Mouse (Mus musculus) thymus, adult 2 months (tissue): Measurements from ENCODE around the gene Fsd2.

Experiments used
- CTCF ChIP-seq: fragments of 200-500 bp; IDR thresholded peaks from 2 replicates; pipeline ENCODE4 v1.5.1; 2012; ENCODE audit warnings: mild to moderate bottlenecking, control low read depth, low read length, moderate library complexity, borderline replicate concordance; ENCODE audit not compliant: control insufficient read depth, poor library complexity, insufficient read depth; ENCODE audit errors: extremely low read depth
- POLR2A ChIP-seq: fragments of 200-500 bp; IDR thresholded peaks from 2 replicates; pipeline ENCODE4 v1.6.1; 2012; ENCODE audit warnings: mild to moderate bottlenecking, low read length, control low read depth, moderate library complexity; ENCODE audit not compliant: control insufficient read depth, poor library complexity, insufficient read depth; ENCODE audit errors: extremely low read depth

DNA sequence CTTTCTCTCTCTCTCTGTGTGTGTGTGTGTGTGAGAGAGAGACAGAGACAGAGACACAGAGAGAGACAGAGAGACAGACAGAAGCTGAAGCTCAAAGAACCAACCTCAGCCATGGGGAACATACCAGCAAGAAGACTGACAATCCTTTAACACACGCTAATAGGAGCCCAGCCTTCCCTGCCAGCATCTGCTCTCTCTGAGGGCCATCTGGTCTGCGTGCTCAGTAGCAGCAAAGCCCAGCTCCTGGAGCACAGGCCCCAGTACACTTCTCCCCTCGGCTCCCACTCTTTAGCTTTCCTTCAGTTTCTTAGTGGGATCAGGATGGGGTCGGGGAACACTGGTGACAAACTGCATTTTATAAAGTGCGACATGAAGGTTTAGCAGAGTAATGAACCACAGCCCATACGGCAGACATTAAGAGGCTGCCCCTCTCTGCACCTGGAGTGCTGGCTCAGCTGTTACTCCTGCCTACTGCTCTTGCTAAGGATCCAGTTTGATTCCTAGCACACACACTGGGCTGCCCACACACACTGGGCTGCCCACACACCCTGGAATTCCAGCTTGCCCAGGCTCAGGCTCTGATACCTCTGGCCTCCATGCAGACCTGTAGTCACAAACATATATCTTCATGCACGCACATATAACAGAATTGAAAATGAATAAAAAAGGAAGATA is 1.2 kb downstream of the Fsd2 start:
- TF ChIP-seq CTCF, result no peak
- TF ChIP-seq POLR2A, result no peak
